Mouse (Mus musculus) telencephalon, adult 2 months (tissue): ENCODE data around the gene Tnrc6b.
"Not testable (repeated sequence)": the region's sequence is repeated elsewhere in the genome, so short reads cannot be mapped to it uniquely, and the experiment has no call there.

Experiments
- DNase-seq: peaks from one replicate; pipeline ENCODE4 v3.0.0-alpha.2; 2011; ENCODE audit warnings: low read depth, low spot score

The Tnrc6b gene

GRCm38 (mm10) chr15:80839653-80840420 is 128.7 kb downstream of the Tnrc6b start:
- no peak for DNase-seq

- DNase-seq, result no peak
Measured at GRCm38 (mm10) chr15:80844262-80844661, 133.1 kb downstream of the Tnrc6b start.

GRCm38 (mm10) chr15:80844926-80845325 is 133.8 kb downstream of the Tnrc6b start:
- DNase-seq, result no peak

GRCm38 (mm10) chr15:80850004-80850403 is 138.9 kb downstream of the Tnrc6b start:
- no peak for DNase-seq

- no peak for DNase-seq
Measured at GRCm38 (mm10) chr15:80850682-80851475, 139.8 kb downstream of the Tnrc6b start.

- no peak for DNase-seq
Measured at GRCm38 (mm10) chr15:80852122-80852521, 141.0 kb downstream of the Tnrc6b start.

- DNase-seq, result not testable (repeated sequence)
Measured at GRCm38 (mm10) chr15:80852527-80852926, 141.4 kb downstream of the Tnrc6b start.

- no peak for DNase-seq
Measured at GRCm38 (mm10) chr15:80859366-80859765, 148.3 kb downstream of the Tnrc6b start.

GRCm38 (mm10) chr15:80861302-80861701 is 150.2 kb downstream of the Tnrc6b start:
- DNase-seq, result no peak

GRCm38 (mm10) chr15:80862027-80862426 is 150.9 kb downstream of the Tnrc6b start:
- DNase-seq, result no peak

- DNase-seq, result not testable (repeated sequence)
Measured at GRCm38 (mm10) chr15:80868603-80869002, 157.5 kb downstream of the Tnrc6b start.

GRCm38 (mm10) chr15:80874726-80875125 is 163.6 kb downstream of the Tnrc6b start:
- no peak for DNase-seq

GRCm38 (mm10) chr15:80876231-80876630 is 165.1 kb downstream of the Tnrc6b start:
- no peak for DNase-seq

- DNase-seq, result no peak
Measured at GRCm38 (mm10) chr15:80884095-80884494, 173.0 kb downstream of the Tnrc6b start.

- DNase-seq, result no peak
Measured at GRCm38 (mm10) chr15:80886361-80887156, 175.4 kb downstream of the Tnrc6b start.

- DNase-seq, result no peak
Measured at GRCm38 (mm10) chr15:80892341-80892740, 181.2 kb downstream of the Tnrc6b start.

GRCm38 (mm10) chr15:80896741-80897140 is 185.6 kb downstream of the Tnrc6b start:
- DNase-seq, result no peak

GRCm38 (mm10) chr15:80897911-80898310 is 186.8 kb downstream of the Tnrc6b start:
- no peak for DNase-seq

GRCm38 (mm10) chr15:80899806-80900205 is 188.7 kb downstream of the Tnrc6b start:
- DNase-seq, result no peak

GRCm38 (mm10) chr15:80901806-80902513 is 190.8 kb downstream of the Tnrc6b start:
- peak; percentile 38 for DNase-seq

GRCm38 (mm10) chr15:80904776-80905175 is 193.7 kb downstream of the Tnrc6b start:
- not testable (repeated sequence) for DNase-seq
